Mouse (Mus musculus) cerebellum, postnatal 25 days (tissue): ENCODE data around the gene Nepro.
A peak's percentile ranks its signal among the peaks of the same experiment; 100 is the strongest.

Source experiments
- DNase-seq, 2 experiments: peaks; one replicate each; pipeline ENCODE4 v3.0.0; 2021; ENCODE audit warnings: mixed read lengths in 2 of 2

Gene Nepro

DNA sequence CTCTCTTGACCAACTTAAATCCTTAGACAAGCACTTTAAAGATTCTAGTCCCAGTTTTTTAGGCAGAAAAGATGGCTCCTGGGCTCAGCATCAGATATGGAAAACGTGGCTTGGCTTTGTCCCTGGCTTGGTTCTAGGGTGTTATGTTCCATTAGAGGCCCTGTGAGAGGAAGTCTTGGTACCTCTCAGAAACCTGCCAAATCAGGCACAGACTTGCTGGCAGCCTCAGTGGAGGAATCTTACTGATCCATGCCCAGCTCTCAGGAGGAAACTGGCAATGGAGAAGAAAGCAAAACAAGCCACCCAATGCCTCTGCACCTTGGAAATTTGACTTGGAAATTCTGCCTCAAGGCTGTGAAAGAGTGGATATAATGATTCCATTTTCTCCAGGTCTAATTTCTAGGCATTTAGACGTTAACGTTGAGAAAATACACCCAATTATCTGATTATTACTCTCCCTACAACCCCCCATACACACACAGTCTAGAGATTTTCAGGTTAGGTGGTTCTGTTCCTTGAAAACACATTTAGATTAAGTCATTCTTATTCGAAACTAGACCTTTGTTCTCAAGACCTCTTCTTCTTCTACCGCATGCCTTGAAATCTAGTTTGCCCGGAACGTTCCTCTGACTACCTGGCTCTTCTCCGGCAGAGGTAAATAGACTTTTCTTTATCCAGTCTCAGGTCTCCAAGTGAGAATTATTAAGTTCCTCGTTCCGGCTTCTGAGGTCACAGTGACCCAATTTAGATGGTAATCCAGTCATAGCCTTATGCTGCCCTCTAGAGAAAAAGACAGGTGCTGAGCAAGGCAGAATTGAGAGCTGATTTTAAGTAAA is 7.6 kb upstream of the Nepro start:
- DNase-seq, result peak; percentile 74 to 78

DNA sequence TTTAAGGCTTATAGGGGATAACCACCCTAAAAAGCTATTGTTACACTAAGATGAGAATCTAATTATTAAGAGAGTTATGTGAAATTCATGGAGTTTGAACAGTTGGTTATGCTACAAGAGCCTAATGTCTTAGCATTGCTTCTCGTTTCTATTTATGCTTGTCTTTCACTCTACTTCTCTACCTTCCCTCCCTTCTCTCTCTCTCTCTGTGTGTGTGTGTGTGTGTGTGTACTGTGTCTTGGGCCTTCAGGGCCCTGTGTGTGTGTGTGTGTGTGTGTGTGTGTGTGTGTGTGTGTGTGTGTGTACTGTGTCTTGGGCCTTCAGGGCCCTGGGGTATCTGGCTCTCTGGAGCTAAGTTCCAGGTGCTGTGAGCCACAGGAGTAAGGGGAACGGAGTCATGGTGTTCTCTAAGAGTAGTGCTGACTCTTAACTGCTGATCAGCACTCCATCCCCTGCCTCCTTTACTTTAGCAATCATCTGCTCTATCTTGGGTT is 6.9 kb upstream of the Nepro start:
- no peak for DNase-seq

DNA sequence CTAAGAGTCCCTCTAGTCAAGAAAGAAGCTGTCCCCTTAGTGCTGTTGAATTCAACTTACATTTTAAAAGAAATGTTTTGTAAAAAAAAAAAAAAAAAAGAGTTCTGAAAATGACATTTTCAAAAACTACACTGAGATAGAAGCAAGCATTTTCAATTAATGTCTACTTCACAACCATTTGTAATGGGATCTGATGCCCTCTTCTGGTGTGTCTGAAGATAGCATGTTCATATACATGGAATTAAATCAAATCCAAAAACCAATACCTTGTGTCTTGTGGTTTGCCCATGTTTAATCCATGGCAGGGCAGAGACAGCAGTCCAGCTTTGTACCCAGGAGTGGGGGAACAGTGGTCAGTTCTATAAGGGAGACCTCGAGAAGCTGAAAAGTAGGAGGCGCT is 6.3 kb upstream of the Nepro start:
- DNase-seq, result no peak

DNA sequence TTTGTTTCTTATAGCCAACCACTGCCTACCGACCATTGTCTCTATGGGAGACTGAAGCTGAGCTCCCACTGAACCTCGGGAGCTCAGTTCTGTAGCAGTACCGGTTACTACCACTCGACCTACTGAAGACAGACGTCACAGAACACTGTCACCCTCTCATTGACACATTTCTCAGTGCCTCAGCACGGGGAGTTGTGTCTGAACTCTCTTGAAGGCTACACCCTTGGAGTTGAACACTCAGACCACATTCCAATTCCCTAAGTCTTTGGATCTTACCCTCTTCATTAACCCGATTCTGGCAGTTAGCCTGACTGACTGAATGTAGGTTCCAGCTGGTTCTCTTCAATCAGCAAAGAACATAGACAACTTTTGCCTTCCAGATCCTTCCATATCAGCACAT is 4.8 kb upstream of the Nepro start:
- no peak for DNase-seq

DNA sequence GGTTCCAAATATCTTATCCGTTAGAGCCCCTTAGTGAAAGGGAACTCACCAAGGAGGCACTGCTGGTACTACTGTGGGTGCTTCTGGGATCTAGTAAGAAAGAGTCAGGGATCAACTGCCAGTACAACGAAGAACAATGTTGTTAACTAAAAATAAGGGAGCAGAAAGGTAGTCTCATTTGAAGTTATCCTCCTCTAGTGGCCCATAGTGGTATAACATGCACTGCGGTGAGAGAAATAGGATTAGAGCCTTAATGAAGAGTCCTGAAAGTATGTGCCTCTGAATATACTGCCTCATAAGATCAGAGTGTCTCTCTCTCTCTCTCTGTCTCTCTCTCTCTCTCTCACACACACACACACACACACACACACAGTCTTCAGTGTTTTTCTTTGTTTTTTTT is 3.6 kb upstream of the Nepro start:
- DNase-seq, result peak in 1 of 2 experiments; percentile 38

DNA sequence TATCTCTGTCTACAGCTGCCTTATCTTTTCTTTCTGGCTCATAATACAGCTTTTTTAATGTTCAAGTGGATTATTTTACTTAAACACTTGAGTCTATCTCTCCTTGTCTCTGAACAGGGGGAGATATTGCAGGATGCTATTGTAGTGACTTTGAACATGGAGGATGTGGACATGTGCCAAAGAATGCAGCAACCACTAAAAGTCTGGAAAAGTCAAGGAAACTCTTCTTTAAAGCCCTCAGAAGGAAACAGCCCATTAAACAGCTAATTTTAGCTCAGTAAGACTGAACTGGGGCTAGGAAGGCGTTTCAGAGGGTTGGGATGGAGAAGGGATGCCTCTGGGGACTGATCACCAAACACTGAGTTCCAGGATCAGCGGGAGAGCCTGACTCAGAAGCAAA is 1.4 kb upstream of the Nepro start:
- no peak for DNase-seq

DNA sequence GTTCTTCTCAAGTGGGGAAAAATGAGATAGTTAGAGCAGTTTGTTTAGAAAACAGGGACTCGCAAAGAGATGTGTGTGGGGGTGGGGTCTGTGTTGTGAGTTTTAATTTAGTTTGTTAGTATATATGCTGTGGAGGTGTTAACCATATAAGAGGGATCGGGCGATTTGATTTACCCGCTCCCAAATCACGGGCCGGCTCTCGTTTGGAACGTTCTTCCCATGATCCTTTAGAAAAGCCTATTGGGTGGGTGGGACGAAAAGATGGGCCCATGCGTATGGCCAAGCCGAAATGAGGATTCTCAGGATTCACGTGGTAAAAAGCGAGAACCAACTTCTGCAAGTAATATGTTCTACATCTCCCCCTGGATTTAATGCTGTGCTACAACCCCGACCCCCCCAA is 746 bp downstream of the Nepro start:
- no peak for DNase-seq

DNA sequence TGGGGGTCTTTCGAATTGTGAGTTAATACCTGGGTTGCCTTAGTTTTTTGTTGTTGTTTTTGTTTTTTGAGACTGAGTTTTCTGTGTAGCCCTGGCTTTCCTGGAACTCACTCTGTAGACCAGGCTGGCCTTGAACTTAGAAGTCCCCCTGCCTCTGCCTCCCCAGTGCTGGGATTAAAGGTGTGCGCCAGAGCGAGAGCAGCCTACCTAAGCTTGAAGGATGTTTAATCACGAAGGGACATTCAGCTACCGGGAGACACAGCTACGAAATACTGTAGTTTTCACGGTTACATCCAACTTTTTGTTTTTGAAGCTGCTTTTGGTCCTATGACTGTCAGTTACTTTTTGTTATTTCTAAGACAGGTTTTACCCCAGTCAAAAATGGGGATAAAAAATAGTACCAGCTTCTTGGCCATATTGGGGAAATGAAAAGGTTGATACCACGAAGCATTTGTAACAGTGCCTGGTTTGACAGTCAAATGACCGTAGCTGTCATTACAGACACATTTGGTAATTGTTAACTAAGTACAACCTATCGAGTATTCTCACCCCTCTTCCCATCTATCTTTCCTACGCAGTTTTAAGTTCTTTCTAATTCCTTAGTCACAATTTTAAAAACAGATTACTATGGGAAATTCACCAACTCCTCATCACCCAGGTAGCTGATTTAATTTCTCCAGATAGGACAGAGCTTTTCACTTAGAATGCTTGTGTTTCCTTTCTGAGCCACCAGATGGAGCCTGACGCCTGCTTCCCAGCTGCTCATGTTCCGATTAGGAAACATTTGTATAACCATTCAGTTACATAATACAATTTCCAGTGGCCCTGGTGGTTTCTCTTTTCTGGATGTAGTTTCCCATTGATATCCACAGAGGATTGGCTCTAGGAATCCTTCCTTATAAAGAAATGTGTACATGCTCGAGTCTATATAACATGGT is 1.5 kb downstream of the Nepro start:
- peak; percentile 66 to 86 for DNase-seq

DNA sequence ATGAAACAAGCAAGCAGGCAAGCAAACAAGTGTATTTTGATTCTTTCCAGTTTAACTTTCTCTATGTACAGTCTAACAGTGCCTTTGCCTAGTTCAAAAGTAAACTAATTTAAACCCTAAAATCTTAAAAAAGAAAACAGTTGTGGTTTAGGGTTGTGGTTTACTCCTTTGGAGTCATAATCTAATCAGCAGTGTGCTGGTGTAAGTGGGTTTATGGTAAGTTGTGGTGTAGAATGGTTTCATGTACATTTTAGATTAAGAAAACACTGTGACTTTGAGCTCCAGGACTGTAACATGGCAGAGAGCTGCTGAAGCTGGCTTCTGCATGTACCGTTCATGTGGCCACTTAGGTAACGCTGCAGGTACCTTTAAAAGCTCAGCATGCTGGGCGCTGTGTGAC is 3.4 kb downstream of the Nepro start:
- no peak for DNase-seq

DNA sequence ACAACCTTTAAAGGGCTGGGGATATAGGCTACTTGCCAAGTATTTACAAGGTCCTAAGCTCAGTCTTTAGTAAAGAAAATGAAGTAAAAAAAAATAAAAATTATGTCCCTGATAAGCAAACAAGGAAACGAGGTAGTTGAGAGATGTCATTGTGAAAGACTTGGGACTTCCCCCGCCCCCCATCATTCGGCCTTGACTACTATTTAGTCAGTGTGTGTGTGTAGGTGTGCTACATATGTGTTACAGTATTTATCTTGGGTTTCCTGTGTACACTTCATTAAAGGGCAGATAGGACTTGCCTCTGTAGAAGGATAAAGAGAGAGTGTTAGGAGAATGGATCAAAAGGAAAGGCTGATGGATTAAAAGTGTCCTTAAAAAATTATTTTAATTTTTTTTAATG is 10.0 kb downstream of the Nepro start:
- DNase-seq, result no peak

DNA sequence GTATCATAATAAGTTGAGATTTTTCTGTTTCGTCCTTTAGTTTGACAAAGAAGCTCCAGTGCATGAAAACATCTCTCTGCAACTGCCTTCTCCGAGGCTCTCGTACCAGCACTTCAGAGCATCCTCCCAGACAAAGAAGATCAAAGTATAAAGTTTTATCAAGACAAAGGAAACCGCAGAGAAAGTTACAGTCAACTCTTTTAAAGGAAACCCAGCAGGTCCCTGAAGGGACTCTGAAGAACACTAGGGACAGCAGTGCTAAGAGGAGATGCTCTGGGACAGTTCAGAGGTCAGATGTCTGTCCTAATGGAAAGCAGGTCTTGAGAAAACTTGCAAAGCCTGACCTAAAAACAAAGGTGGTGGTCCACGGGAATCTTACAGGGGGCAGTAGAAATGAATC is 11.6 kb downstream of the Nepro start:
- no peak for DNase-seq

DNA sequence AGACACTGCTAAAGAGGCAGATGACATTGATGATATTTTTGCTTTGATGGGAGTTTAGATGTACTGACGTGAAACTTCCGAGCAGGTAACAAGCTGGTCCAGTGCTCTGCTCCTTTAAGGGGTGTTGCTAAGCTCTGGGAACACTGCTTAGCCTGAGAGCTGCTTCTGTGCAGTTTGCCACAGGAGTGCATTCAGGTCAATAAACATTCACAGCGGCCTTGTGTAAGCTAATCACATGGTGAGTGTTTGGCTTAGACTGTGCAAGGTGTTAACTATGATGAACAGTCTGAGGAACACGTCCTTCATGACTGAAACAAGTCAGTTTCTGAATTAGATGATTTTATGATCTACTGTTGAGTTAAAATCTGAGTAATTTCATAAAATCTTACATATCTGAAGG is 12.0 kb downstream of the Nepro start:
- DNase-seq, result no peak

DNA sequence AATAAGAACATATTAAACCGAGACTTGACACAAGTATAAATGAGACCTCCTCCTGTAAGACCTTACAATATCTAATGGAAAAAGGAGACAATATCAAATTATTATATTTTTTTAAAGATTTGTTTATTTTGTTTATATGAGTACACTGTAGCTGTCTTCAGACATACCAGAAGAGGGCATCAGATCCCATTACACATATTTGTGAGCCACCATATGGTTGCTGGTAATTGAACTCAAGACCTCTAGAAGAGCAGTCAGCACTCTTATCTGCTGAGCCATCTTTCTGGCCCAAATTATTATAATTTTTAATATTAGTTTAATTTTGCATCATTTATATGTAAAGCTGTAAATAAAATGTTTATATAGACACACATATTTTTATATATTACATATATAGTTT is 18.7 kb downstream of the Nepro start:
- DNase-seq, result no peak

DNA sequence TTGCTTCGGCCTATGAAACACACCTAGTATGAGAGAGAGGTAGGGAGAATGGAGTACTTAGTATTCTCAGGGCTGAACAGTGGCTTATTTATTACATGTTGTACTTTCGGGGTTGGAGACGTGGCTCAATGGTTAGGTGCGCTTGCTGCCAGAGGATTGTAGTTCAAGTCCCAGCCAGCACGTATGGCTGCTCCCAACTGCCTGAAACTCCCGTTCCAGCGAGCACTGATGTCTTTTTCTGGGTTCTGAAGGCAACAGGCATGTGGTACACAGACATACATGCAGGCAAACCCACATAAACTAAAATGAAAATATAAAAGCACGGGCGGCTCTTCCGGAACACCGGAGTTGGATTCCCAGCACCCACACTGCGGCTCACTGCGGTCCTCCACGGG is 21.4 kb downstream of the Nepro start:
- DNase-seq, result no peak

DNA sequence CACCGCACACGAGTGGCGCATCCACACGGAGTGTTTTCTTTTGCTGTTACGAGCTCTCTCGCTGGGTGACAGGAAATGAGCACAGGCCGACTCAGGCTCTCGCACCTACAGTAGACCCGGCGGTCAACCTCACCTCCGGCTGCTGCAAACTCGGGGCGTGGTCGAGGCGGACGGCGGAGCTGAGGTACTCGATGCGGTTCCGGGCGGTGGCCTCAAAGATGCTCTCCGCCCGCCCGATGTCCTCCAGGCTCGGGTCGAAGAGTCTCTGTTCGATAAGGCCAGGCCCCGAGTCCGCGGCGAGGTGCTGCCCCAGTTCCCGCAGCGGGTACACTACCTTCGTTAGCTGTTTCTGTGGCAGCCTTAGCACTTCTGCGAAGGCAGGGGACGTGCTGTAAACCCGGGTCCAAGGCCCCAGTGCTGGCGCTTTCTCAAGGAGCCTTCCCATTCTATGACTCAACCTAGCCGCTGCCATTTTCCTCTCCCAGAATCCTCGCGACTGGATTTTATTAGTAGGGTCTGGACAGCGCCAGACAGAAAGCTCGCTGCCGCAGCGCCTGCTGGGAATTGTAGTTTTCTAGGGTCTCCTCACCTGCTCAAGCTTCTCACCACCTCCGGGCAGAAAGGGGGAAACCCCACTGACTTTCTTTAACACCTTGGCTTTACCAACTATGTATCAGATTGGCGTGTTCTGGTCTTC is 21.9 kb downstream of the Nepro start, which contains the start of gene Gtpbp8:
TSS of gene Gtpbp8 (minus strand) at position 498 of the 697 bp plus-strand sequence.
- DNase-seq, result peak; percentile 94 to 95

DNA sequence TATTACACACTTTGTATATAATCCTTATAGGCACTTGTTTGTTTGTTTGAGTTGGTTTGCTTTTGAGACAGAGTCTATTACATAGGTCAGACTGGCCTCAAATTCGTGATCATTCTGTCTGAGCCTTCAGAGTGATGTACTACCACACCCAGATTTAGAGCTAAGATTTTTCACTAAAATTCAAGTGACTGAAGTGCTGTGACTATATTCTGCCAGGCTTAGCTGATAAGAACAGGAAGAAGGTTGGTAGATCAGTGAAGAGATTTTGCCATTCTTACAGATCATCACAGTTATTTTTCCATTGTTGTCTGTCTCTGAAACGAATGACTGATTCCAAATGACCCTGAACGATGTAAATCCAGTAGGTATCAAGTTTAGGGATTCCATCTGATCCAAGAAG is 23.9 kb downstream of the Nepro start:
- DNase-seq, result no peak

DNA sequence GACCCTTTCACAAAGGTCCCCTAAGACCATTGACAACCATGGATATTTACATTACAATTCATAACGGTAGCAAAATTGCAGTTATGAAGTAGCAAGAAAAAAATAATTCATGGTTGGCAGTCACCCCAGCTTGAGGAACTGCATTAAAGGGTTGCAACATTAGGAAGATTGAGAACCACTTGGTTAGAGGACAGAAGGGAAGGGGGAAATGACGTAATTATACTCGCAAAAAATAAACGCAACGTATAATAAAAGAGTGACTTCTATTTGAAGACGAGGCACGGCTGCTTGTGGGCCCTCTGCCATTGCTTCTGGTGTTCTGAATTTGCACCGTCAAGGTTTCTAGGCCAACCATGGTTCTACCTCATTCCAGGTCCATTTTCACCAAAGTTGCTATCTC is 33.6 kb downstream of the Nepro start:
- DNase-seq, result no peak

DNA sequence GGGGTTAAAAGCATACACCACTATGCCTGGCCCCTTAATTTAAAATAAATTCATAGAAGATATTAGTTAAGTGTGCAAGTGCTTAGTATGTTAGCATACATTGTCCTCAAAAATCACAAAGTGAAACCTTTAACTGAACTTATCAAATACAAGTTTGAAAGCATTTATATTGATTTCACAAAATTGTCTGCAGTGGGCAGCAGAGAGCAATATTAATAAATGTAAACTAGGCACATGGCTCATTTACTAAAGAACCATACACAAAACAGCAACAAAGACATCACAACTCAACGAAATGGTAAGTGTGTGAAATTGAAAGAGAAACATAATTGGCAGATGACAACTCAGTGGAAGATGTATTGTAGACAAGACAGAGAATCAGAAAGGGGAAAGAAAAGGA is 37.7 kb downstream of the Nepro start:
- no peak for DNase-seq

DNA sequence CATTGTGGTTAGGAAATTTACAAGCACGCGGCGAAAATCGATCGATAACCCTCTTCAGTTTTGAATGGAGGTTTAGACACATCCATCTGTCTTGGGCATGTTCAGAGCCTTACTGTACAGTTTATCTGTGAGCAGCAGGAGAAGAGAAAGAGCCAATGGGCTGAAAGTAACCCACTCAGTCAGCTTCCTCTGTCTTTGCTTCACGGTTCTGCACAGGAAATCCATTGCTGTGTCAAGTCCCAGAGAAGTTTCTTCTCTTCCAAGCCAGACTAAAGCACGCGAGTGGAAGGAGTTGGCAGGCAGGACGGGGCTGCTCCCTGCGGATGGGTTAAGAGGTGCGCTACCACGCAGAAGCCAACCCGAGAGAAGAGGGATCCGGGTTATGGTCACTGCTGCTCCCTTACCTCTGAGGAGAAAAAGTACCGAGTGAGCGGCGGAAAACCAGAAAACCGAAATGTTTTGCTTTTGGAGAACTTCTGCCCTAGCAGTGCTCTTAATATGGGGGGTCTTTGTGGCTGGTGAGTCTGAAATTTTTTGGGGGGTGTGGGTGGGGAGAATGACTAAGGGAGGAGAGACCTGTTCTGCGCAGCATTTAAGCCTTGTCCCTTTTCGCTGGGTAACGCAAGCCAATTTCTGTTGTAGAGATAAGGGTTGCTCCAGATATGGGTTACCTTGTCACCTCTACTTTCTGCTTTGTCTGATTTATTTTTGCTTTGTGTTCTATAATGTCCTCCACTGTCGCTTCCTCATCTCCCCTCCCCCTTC is 41.6 kb downstream of the Nepro start, which contains the start of gene Cd200r1:
TSS of gene Cd200r1 (plus strand) at position 182 of the 765 bp plus-strand sequence.
- no peak for DNase-seq

DNA sequence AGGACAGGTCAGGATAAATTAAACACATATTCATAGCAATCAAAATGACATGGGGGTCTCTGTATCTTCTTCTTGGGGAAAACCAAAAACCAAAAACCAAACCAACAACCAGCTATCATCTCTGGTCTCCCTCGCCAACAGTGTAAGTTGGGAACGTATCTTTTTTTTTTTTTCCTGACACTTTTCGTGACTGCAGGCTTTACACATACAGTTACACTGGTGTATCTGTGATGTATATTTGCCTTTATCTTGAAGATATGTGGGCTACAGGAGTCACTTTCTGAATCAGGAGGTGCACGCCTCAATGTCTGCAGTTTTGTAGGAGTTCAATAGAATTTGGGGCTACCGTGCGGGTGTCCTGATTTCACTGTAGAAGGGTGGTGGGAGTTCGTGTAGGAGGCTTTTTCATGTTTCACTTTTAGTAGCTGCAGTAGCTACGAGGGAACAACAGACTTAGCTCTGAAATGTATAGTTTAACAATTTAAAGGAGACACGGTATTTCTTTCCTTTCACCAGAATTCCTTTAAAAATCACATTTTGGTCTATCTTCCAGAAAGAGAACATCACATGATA is 42.3 kb downstream of the Nepro start:
- no peak for DNase-seq

DNA sequence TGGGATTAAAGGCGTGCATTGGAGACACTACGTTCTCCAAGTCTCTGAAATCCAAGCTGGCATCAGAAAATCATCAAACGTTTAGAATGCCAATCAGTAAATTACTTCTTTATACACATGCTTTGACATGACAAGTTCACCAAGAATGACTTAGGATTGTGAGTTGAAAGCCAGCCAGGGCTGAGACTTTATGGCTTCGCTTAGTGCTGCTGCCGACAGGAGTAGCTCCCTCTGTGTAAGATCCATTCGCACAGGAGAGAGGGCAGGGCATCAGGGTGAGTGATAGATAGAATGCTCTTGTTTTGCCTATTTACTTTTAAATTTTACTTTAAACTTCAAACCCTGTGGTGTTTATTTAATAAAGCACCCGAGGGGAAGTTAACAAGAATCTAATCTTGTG is 43.4 kb downstream of the Nepro start:
- no peak for DNase-seq

DNA sequence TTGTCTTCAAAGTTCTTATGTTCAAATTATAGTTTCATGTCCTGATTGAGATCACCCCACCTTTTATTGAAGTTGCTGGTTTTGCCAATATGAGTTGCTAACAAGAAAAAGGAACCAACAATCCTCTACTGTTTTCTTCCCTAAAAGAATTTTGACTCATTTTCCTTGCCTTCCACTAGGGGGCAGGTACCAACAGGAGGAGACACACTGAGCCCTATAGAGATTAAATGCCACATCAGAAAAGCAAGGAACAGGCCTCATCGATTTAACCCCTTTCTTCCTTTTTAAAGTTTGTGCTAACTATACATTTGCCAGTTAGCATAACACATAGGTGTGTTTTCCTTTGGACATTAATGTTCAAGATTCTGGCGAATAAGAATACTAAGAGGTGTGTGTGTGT is 43.9 kb downstream of the Nepro start:
- DNase-seq, result peak in 1 of 2 experiments; percentile 13
